Mouse (Mus musculus) lung, postnatal 0 days (tissue): Measurements from ENCODE around the gene Sde2. TPM values are rescaled to one million over a fixed set of nuclear protein-coding genes. Genes with fewer than 3 reads are reported as not detected.
A peak's percentile ranks its signal among the peaks of the same experiment; 100 is the strongest.

Experiments used
- ATAC-seq: fragments of 200-750 bp; cut with Nextera tagmentation; 2 replicates; pipeline ENCODE4 v1.8.0; 2017; ENCODE audit warnings: moderate library complexity
- DNase-seq: peaks from one replicate; pipeline ENCODE4 v3.0.0-alpha.2; 2016; ENCODE audit warnings: low spot score
- H3K27ac ChIP-seq: fragments of 300-500 bp; sonication (generic); 2 replicates; pipeline ENCODE4 v1.5.1; 2014; ENCODE audit warnings: antibody characterized with exemption, mild to moderate bottlenecking, low read length, mixed read lengths
- H3K27me3 ChIP-seq: fragments of 300-500 bp; sonication (generic); replicated peaks from 2 replicates; pipeline ENCODE4 v1.6.1; 2014; ENCODE audit warnings: low read length, mixed read lengths; ENCODE audit not compliant: insufficient read depth
- H3K36me3 ChIP-seq: fragments of 300-500 bp; sonication (generic); 2 replicates; pipeline ENCODE4 v1.6.1; 2014; ENCODE audit warnings: low read length, mixed read lengths; ENCODE audit not compliant: insufficient read depth
- H3K4me1 ChIP-seq: fragments of 300-500 bp; sonication (generic); 2 replicates; pipeline ENCODE4 v1.6.1; 2014; ENCODE audit warnings: antibody characterized with exemption, low read depth, low read length, mixed read lengths; ENCODE audit not compliant: insufficient read depth
- H3K4me2 ChIP-seq: fragments of 300-500 bp; sonication (generic); replicated peaks from 2 replicates; pipeline ENCODE4 v1.6.1; 2014; ENCODE audit warnings: low read depth, mild to moderate bottlenecking, low read length, moderate library complexity, mixed read lengths
- H3K4me3 ChIP-seq: fragments of 300-500 bp; sonication (generic); 2 replicates; pipeline ENCODE4 v1.5.1; 2014; ENCODE audit warnings: low read depth, low read length
- H3K9ac ChIP-seq: fragments of 300-500 bp; sonication (generic); replicated peaks from 2 replicates; pipeline ENCODE4 v1.6.1; 2014; ENCODE audit warnings: low read depth, mild to moderate bottlenecking
- H3K9me3 ChIP-seq: fragments of 300-500 bp; sonication (generic); 2 replicates; pipeline ENCODE4 v1.6.1; 2016; ENCODE audit warnings: low read length, mixed read lengths
- CTCF ChIP-seq: IDR thresholded peaks from 2 replicates; pipeline ENCODE4 v1.5.1; 2016; ENCODE audit warnings: antibody characterized with exemption, mild to moderate bottlenecking
- EP300 ChIP-seq: IDR thresholded peaks from 2 replicates; pipeline ENCODE4 v1.6.1; 2016; ENCODE audit warnings: antibody characterized with exemption, mild to moderate bottlenecking, control low read depth
- WGBS: fragments of 180-500 bp; shearing (Covaris S2); extraction: QIAGEN DNeasy Blood & Tissue Kit; methylation state at CpG from one replicate; pipeline ENCODE4 v1.1.7; 2014; 5-methylcytosine and 5-hydroxymethylcytosine counted together
- polyA plus RNA-seq: library from polyadenylated mRNA; unstranded; fragments of >200 nt; fragmentation: Nextera tagmentation; extraction: Ambion mirVana; gene quantifications from 2 replicates; pipeline ENCODE4 v1.2.1, GENCODE M21; 2015

Gene Sde2
- 21.2 and 22.6 TPM in 2 replicates for polyA plus RNA-seq

GRCm38 (mm10) chr1:180850316-180851270 is at the start of gene Sde2:
Sde2 (plus strand) TSS chr1:180851127.
- Histone ChIP-seq H3K27me3 (no peaks in the 10 kb centered on the region), H3K9me3 (no peaks in the 10 kb centered on the region), H3K4me1 (peaks cover 18% of the 10 kb centered on the region; the same call in 1 of the 2 replicates), H3K4me3 (peak within 1 kb of the TSS; percentile 84), H3K36me3 (0 out of 2 replicates have a peak, but pooled peaks cover 2% of the 10 kb centered on the region), H3K4me2 (peak within 1 kb of the TSS; percentile 76), H3K27ac (peak within 1 kb of the TSS; percentile 99), H3K9ac (peak within 1 kb of the TSS; percentile 80)
- WGBS = 3% methylated on average over 68 of the region's 77 CpGs
- DNase-seq (peak; percentile 100), ATAC-seq (peak; percentile 96)
- TF ChIP-seq EP300 (peak; percentile 98), CTCF (no peak)

- H3K27me3 ChIP-seq = no peaks in the 10 kb centered on the region
- H3K36me3 ChIP-seq = peaks cover 20% of the 10 kb centered on the region
- H3K27ac ChIP-seq = no peak overlapping the region
- no peak overlapping the region for H3K9ac ChIP-seq
- H3K4me1 ChIP-seq = no peaks in the 10 kb centered on the region
- no peak for TF ChIP-seq EP300
- no peak for TF ChIP-seq CTCF
- H3K4me3 ChIP-seq = no peak overlapping the region
- no peaks in the 10 kb centered on the region for H3K9me3 ChIP-seq
- H3K4me2 ChIP-seq = no peak overlapping the region
- ATAC-seq = no peak
- no peak for DNase-seq
- 63% methylated on average over 3 of the region's 3 CpGs for WGBS
Observed at GRCm38 (mm10) chr1:180801466-180801994, 49.4 kb upstream of the Sde2 start.

GRCm38 (mm10) chr1:180803881-180804280 is 47.0 kb upstream of the Sde2 start:
- no peak overlapping the region for H3K9ac ChIP-seq
- H3K4me2 ChIP-seq = no peak overlapping the region
- H3K27me3 ChIP-seq = no peaks in the 10 kb centered on the region
- ATAC-seq (no peak), DNase-seq (no peak)
- TF ChIP-seq EP300 (no peak), CTCF (no peak)
- no peaks in the 10 kb centered on the region for H3K9me3 ChIP-seq
- H3K27ac ChIP-seq = no peak overlapping the region
- H3K4me1 ChIP-seq = no peaks in the 10 kb centered on the region; the same call in 1 of the 2 replicates
- no peak overlapping the region for H3K4me3 ChIP-seq
- 86% methylated on average over 6 of the region's 6 CpGs for WGBS
- H3K36me3 ChIP-seq = peaks cover 38% of the 10 kb centered on the region

- no peak overlapping the region for H3K4me2 ChIP-seq
- no peaks in the 10 kb centered on the region for H3K27me3 ChIP-seq
- H3K9me3 ChIP-seq = no peaks in the 10 kb centered on the region
- no peak for TF ChIP-seq EP300
- no peak for TF ChIP-seq CTCF
- DNase-seq (no peak), ATAC-seq (no peak)
- H3K27ac ChIP-seq = no peak overlapping the region
- H3K4me1 ChIP-seq = peaks cover 7% of the 10 kb centered on the region; the same call in 1 of the 2 replicates
- H3K9ac ChIP-seq = no peak overlapping the region
- 69% methylated on average over 5 of the region's 5 CpGs for WGBS
- peaks cover 32% of the 10 kb centered on the region for H3K36me3 ChIP-seq
- H3K4me3 ChIP-seq = no peak overlapping the region
Observed at GRCm38 (mm10) chr1:180808831-180809230, 42.1 kb upstream of the Sde2 start.

- TF ChIP-seq EP300 = no peak
- peak; percentile 53 for TF ChIP-seq CTCF
- H3K27me3 ChIP-seq = no peaks in the 10 kb centered on the region
- WGBS = 44% methylated on average over 7 of the region's 7 CpGs
- H3K4me3 ChIP-seq = peak overlapping the region; percentile 97
- H3K9me3 ChIP-seq = no peaks in the 10 kb centered on the region
- H3K36me3 ChIP-seq = peaks cover 23% of the 10 kb centered on the region
- H3K4me1 ChIP-seq = peaks cover 14% of the 10 kb centered on the region; the same call in 1 of the 2 replicates
- H3K4me2 ChIP-seq = peak overlapping the region; percentile 33
- H3K9ac ChIP-seq = no peak overlapping the region
- peak; percentile 55 for DNase-seq
- H3K27ac ChIP-seq = no peak overlapping the region
- ATAC-seq = no peak
Observed at GRCm38 (mm10) chr1:180810976-180811375, 40.0 kb upstream of the Sde2 start.
